Mouse (Mus musculus) heart, embryonic 10.5 days (tissue): ENCODE data around the gene Khdrbs1. TPM values are rescaled to one million over a fixed set of nuclear protein-coding genes. Genes with fewer than 3 reads are reported as not detected.
A peak's percentile ranks its signal among the peaks of the same experiment; 100 is the strongest.
"Not testable (repeated sequence)": the region's sequence is repeated elsewhere in the genome, so short reads cannot be mapped to it uniquely, and the experiment has no call there.

Source experiments
- DNase-seq: peaks from one replicate; pipeline ENCODE4 v3.0.0-alpha.2; 2017; ENCODE audit warnings: low spot score
- H3K27ac ChIP-seq: fragments of 300-500 bp; sonication (generic); 2 replicates; pipeline ENCODE4 v1.5.1; 2016; ENCODE audit warnings: mild to moderate bottlenecking
- H3K27me3 ChIP-seq: fragments of 300-500 bp; sonication (generic); 2 replicates; pipeline ENCODE4 v1.6.1; 2016; ENCODE audit warnings: mild to moderate bottlenecking; ENCODE audit not compliant: poor library complexity, insufficient read depth, severe bottlenecking
- H3K36me3 ChIP-seq: fragments of 300-500 bp; sonication (generic); 2 replicates; pipeline ENCODE4 v1.6.1; 2016; ENCODE audit warnings: mild to moderate bottlenecking, moderate library complexity
- H3K4me1 ChIP-seq: fragments of 300-500 bp; sonication (generic); 2 replicates; pipeline ENCODE4 v1.6.1; 2016; ENCODE audit warnings: mild to moderate bottlenecking
- H3K4me3 ChIP-seq: fragments of 300-500 bp; sonication (generic); 2 replicates; pipeline ENCODE4 v1.5.1; 2016; ENCODE audit warnings: mild to moderate bottlenecking, moderate library complexity
- H3K9me3 ChIP-seq: fragments of 300-500 bp; sonication (generic); 2 replicates; pipeline ENCODE4 v1.6.1; 2016; ENCODE audit warnings: mild to moderate bottlenecking, moderate library complexity
- WGBS: fragments of 180-500 bp; shearing (Covaris S2); methylation state at CpG from one replicate; pipeline ENCODE4 v1.1.7; 2016; 5-methylcytosine and 5-hydroxymethylcytosine counted together
- polyA plus RNA-seq: library from polyadenylated mRNA; unstranded; fragments of >200 nt; fragmentation: Nextera tagmentation; extraction: Ambion mirVana; gene quantifications from 2 replicates; pipeline ENCODE4 v1.2.1, GENCODE M21; 2016

Gene Khdrbs1
- polyA plus RNA-seq, 1 experiment from 2014 or later, result 115 TPM

GRCm38 (mm10) chr4:129768742-129769141 is 26.6 kb upstream of the Khdrbs1 start:
- Histone ChIP-seq H3K27me3 (peaks cover 18% of the 10 kb centered on the region), H3K4me1 (peaks cover 19% of the 10 kb centered on the region)
- 66% methylated on average over 3 of the region's 3 CpGs for WGBS
- H3K36me3 ChIP-seq, H3K9me3 ChIP-seq, H3K27ac ChIP-seq, H3K4me3 ChIP-seq, DNase-seq: not testable (repeated sequence)

- WGBS, result 81% methylated on average over 8 of the region's 8 CpGs
- no peaks in the 10 kb centered on the region for H3K36me3 ChIP-seq
- peaks cover 19% of the 10 kb centered on the region for H3K4me1 ChIP-seq
- no peak for DNase-seq
- H3K4me3 ChIP-seq, result no peak overlapping the region
- no peak overlapping the region for H3K27ac ChIP-seq
- H3K27me3 ChIP-seq, result peaks cover 18% of the 10 kb centered on the region
- no peaks in the 10 kb centered on the region for H3K9me3 ChIP-seq
Measured at GRCm38 (mm10) chr4:129767782-129768181, 25.7 kb upstream of the Khdrbs1 start.

- H3K9me3 ChIP-seq, result no peaks in the 10 kb centered on the region
- no peaks in the 10 kb centered on the region for H3K36me3 ChIP-seq
- H3K27me3 ChIP-seq, result no peaks in the 10 kb centered on the region; the same call in 1 of the 2 replicates
- 84% methylated on average over 3 of the region's 3 CpGs for WGBS
- no peak overlapping the region for H3K27ac ChIP-seq
- H3K4me1 ChIP-seq, result no peaks in the 10 kb centered on the region
- H3K4me3 ChIP-seq, result no peak overlapping the region
- no peak for DNase-seq
Measured at GRCm38 (mm10) chr4:129765351-129765750, 23.2 kb upstream of the Khdrbs1 start.

- WGBS, result 80% methylated on average over 1 of the region's 1 CpGs
- not testable (repeated sequence) for H3K4me3 ChIP-seq, H3K4me1 ChIP-seq, H3K9me3 ChIP-seq, H3K27me3 ChIP-seq, H3K36me3 ChIP-seq, DNase-seq, H3K27ac ChIP-seq
Measured at GRCm38 (mm10) chr4:129762496-129762895, 20.4 kb upstream of the Khdrbs1 start.

- Histone ChIP-seq H3K4me3 (no peak overlapping the region), H3K27me3 (no peaks in the 10 kb centered on the region), H3K36me3 (no peaks in the 10 kb centered on the region), H3K27ac (no peak overlapping the region), H3K4me1 (no peaks in the 10 kb centered on the region), H3K9me3 (no peaks in the 10 kb centered on the region)
- no peak for DNase-seq
- WGBS, result 90% methylated on average over 12 of the region's 12 CpGs
Measured at GRCm38 (mm10) chr4:129761606-129762005, 19.5 kb upstream of the Khdrbs1 start.

- H3K9me3 ChIP-seq, result no peaks in the 10 kb centered on the region
- H3K27me3 ChIP-seq, result no peaks in the 10 kb centered on the region
- H3K4me3 ChIP-seq, result no peak overlapping the region
- H3K4me1 ChIP-seq, result peaks cover 15% of the 10 kb centered on the region
- H3K27ac ChIP-seq, result no peak overlapping the region
- H3K36me3 ChIP-seq, result no peaks in the 10 kb centered on the region
- WGBS, result 64% methylated on average over 1 of the region's 1 CpGs
- DNase-seq, result no peak
Measured at GRCm38 (mm10) chr4:129755455-129755854, 13.4 kb upstream of the Khdrbs1 start.

GRCm38 (mm10) chr4:129754742-129755141 is 12.6 kb upstream of the Khdrbs1 start:
- Histone ChIP-seq H3K4me3 (no peak overlapping the region), H3K36me3 (no peaks in the 10 kb centered on the region), H3K27me3 (no peaks in the 10 kb centered on the region), H3K27ac (no peak overlapping the region), H3K4me1 (peaks cover 16% of the 10 kb centered on the region), H3K9me3 (no peaks in the 10 kb centered on the region)
- no peak for DNase-seq
- WGBS, result 54% methylated on average over 3 of the region's 3 CpGs

GRCm38 (mm10) chr4:129750430-129750829 is 8.3 kb upstream of the Khdrbs1 start:
- H3K4me1 ChIP-seq, result peaks cover 20% of the 10 kb centered on the region
- H3K4me3 ChIP-seq, result no peak overlapping the region
- H3K27ac ChIP-seq, result no peak overlapping the region
- no peaks in the 10 kb centered on the region for H3K36me3 ChIP-seq
- H3K27me3 ChIP-seq, result no peaks in the 10 kb centered on the region
- DNase-seq, result no peak
- H3K9me3 ChIP-seq, result no peaks in the 10 kb centered on the region
- WGBS, result 20% methylated on average over 5 of the region's 5 CpGs

- Histone ChIP-seq H3K4me1 (peaks cover 18% of the 10 kb centered on the region), H3K27ac (no peak overlapping the region), H3K4me3 (no peak overlapping the region), H3K27me3 (no peaks in the 10 kb centered on the region), H3K9me3 (no peaks in the 10 kb centered on the region), H3K36me3 (no peaks in the 10 kb centered on the region)
- WGBS, result 78% methylated on average over 3 of the region's 3 CpGs
- DNase-seq, result no peak
Measured at GRCm38 (mm10) chr4:129746591-129746990, 4.5 kb upstream of the Khdrbs1 start.

- peaks cover 18% of the 10 kb centered on the region for H3K4me1 ChIP-seq
- H3K4me3 ChIP-seq, result no peak overlapping the region
- WGBS, result 85% methylated on average over 1 of the region's 1 CpGs
- DNase-seq, result no peak
- no peaks in the 10 kb centered on the region for H3K27me3 ChIP-seq
- H3K9me3 ChIP-seq, result no peaks in the 10 kb centered on the region
- H3K27ac ChIP-seq, result no peak overlapping the region
- H3K36me3 ChIP-seq, result no peaks in the 10 kb centered on the region
Measured at GRCm38 (mm10) chr4:129746106-129746505, 4.0 kb upstream of the Khdrbs1 start.

GRCm38 (mm10) chr4:129743494-129743893 is 1.4 kb upstream of the Khdrbs1 start:
- Histone ChIP-seq H3K27ac (peak overlapping the region; percentile 97), H3K4me3 (peak overlapping the region; percentile 75), H3K4me1 (peaks cover 19% of the 10 kb centered on the region), H3K27me3 (no peaks in the 10 kb centered on the region), H3K9me3 (no peaks in the 10 kb centered on the region), H3K36me3 (no peaks in the 10 kb centered on the region)
- WGBS, result 53% methylated on average over 2 of the region's 2 CpGs
- DNase-seq, result no peak

GRCm38 (mm10) chr4:129743010-129743390 is 897 bp upstream of the Khdrbs1 start:
- Histone ChIP-seq H3K27ac (peak overlapping the region; percentile 97), H3K4me1 (peaks cover 19% of the 10 kb centered on the region), H3K4me3 (peak overlapping the region; percentile 75), H3K36me3 (peaks cover 2% of the 10 kb centered on the region; the same call in 1 of the 2 replicates), H3K9me3 (no peaks in the 10 kb centered on the region), H3K27me3 (no peaks in the 10 kb centered on the region)
- DNase-seq, result no peak
- WGBS, result 10% methylated on average over 7 of the region's 7 CpGs

- H3K27ac ChIP-seq, result peak overlapping the region; percentile 97
- no peak for DNase-seq
- peaks cover 8% of the 10 kb centered on the region for H3K36me3 ChIP-seq
- no peaks in the 10 kb centered on the region for H3K27me3 ChIP-seq
- WGBS, result under 1% methylated on average over 33 of the region's 34 CpGs
- H3K9me3 ChIP-seq, result no peaks in the 10 kb centered on the region
- peak overlapping the region; percentile 75 for H3K4me3 ChIP-seq
- peaks cover 19% of the 10 kb centered on the region for H3K4me1 ChIP-seq
Measured at GRCm38 (mm10) chr4:129741974-129742231, 200 bp downstream of the Khdrbs1 start.

- peak overlapping the region; percentile 97 for H3K27ac ChIP-seq
- under 1% methylated on average over 62 of the region's 62 CpGs for WGBS
- peaks cover 19% of the 10 kb centered on the region for H3K4me1 ChIP-seq
- peaks cover 8% of the 10 kb centered on the region for H3K36me3 ChIP-seq
- peak overlapping the region; percentile 75 for H3K4me3 ChIP-seq
- DNase-seq, result peak; percentile 80
- no peaks in the 10 kb centered on the region for H3K9me3 ChIP-seq
- no peaks in the 10 kb centered on the region for H3K27me3 ChIP-seq
Measured at GRCm38 (mm10) chr4:129741251-129741973, 691 bp downstream of the Khdrbs1 start.
